ENCODE assay signal across 8 mouse cellular contexts in the genomic region with DNA sequence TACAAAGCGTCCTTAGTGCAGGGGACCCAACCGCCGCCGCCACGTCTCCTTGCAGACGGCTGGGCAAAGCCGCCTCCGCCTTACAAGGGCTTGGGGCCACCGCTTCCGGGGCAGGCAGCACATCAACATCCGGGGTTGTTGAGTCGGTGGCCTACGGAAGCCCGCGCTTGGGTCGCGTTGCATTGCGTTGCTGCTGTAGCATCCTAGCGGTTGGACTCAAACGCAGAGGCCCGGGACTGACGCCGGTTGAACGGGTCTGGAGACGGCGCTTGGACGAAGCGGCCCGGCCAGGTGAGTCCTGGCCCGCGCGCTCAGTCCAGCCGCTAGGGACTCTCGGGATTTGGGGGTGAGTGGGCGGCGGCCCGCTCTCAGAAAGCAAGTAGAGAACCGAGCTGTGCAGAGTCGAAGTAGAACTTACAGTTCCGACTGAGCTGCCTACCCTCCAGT. TPM values are rescaled to one million over a fixed set of nuclear protein-coding genes. Genes with fewer than 3 reads are reported as not detected.
DNase-seq lines count a peak whose midpoint lies in the region; ATAC-seq and TF ChIP-seq lines count a peak whose summit lies in the region.

A gene (minus strand): TSS at position 57 of the 447 bp plus-strand sequence.

- WGBS in forebrain, embryonic 11.5 days = under 1% methylated on average over 40 of the region's 40 CpGs
- 0% methylated on average over 40 of the region's 40 CpGs for WGBS in heart, embryonic 16.5 days
- under 1% methylated on average over 40 of the region's 40 CpGs for WGBS in liver, embryonic 15.5 days (ENCODE audit: insufficient replicate concordance)
- WGBS in neural tube, embryonic 12.5 days = under 1% methylated on average over 40 of the region's 40 CpGs

- peak; percentile 98 for ATAC-seq in forebrain, embryonic 11.5 days (replicated peaks; ENCODE audit: low FRiP score)
- ATAC-seq in heart, embryonic 16.5 days (replicated peaks; ENCODE audit: extremely low read depth, insufficient read depth, low FRiP score) = peak; percentile 98
- ATAC-seq in liver, embryonic 15.5 days (ENCODE audit: insufficient read depth) = peak; percentile 90
- peak; percentile 98 for ATAC-seq in neural tube, embryonic 12.5 days (ENCODE audit: low FRiP score, low read depth)

- no peaks in the 10 kb centered on the region for H3K27me3 ChIP-seq in CH12.LX (replicated peaks)
- no peaks in the 10 kb centered on the region for H3K27me3 ChIP-seq in forebrain, embryonic 11.5 days (ENCODE audit: control insufficient read depth, insufficient read depth, low read length)
- no peaks in the 10 kb centered on the region for H3K27me3 ChIP-seq in heart, embryonic 16.5 days (ENCODE audit: control insufficient read depth, insufficient read depth, low read length)
- no peaks in the 10 kb centered on the region for H3K27me3 ChIP-seq in liver, embryonic 15.5 days
- H3K27me3 ChIP-seq in neural tube, embryonic 12.5 days (replicated peaks) = no peaks in the 10 kb centered on the region

- H3K4me1 ChIP-seq in CH12.LX (ENCODE audit: control insufficient read depth in 1 of 2, insufficient read depth in 2 of 2) = peaks cover 0 to 19% of the 10 kb centered on the region in 2 experiments; a peak in 2 of 4 replicates
- 0 out of 2 replicates have a peak, but pooled peaks cover 4% of the 10 kb centered on the region for H3K4me1 ChIP-seq in forebrain, embryonic 11.5 days (replicated peaks; ENCODE audit: control insufficient read depth, insufficient read depth, low read length)
- peaks cover 7% of the 10 kb centered on the region for H3K4me1 ChIP-seq in heart, embryonic 16.5 days (ENCODE audit: control insufficient read depth, insufficient read depth, low read length)
- H3K4me1 ChIP-seq in liver, embryonic 15.5 days (replicated peaks) = peaks cover 16% of the 10 kb centered on the region
- peaks cover 7% of the 10 kb centered on the region for H3K4me1 ChIP-seq in neural tube, embryonic 12.5 days

- peak within 1 kb of the TSS; percentile 92 for H3K9ac ChIP-seq in CH12.LX (ENCODE audit: insufficient read depth, low read depth)
- H3K9ac ChIP-seq in forebrain, embryonic 11.5 days (ENCODE audit: low read length) = peak within 1 kb of the TSS; percentile 71
- H3K9ac ChIP-seq in heart, embryonic 16.5 days (ENCODE audit: low read length) = peak within 1 kb of the TSS; percentile 94
- H3K9ac ChIP-seq in liver, embryonic 15.5 days = peak within 1 kb of the TSS; percentile 93
- H3K9ac ChIP-seq in neural tube, embryonic 12.5 days = peak within 1 kb of the TSS; percentile 66

- H3K4me3 ChIP-seq in CH12.LX (replicated peaks in 1 of 3; ENCODE audit: low read depth in 2 of 3, low read length in 2 of 3, poor library complexity in 1 of 3) = peak within 1 kb of the TSS; percentile 68 to 93 (median 89)
- H3K4me3 ChIP-seq in forebrain, embryonic 11.5 days (ENCODE audit: low read depth, low read length) = peak within 1 kb of the TSS; percentile 76
- H3K4me3 ChIP-seq in heart, embryonic 16.5 days (ENCODE audit: low read length) = peak within 1 kb of the TSS; percentile 95
- peak within 1 kb of the TSS; percentile 94 for H3K4me3 ChIP-seq in liver, embryonic 15.5 days (replicated peaks)
- peak within 1 kb of the TSS; percentile 53 for H3K4me3 ChIP-seq in neural tube, embryonic 12.5 days

- TF ChIP-seq CTCF in CH12.LX (conservative IDR thresholded peaks at IDR 0.05 in 1 of 2, IDR thresholded peaks at IDR 0.05 in 1 of 2; ENCODE audit: low read depth in 2 of 2, low read length in 2 of 2) = no peak

- dilution Hi-C loops in CH12.LX (cut with MboI; ENCODE audit: extremely low pct_ligation_motif_present, extremely low pct_unique_long_range_greater_than_20kb, low sequenced_read_pairs) = no loop called here

- H3K36me3 ChIP-seq in CH12.LX (replicated peaks in 1 of 2; ENCODE audit: control insufficient read depth in 1 of 2, insufficient read depth in 1 of 2, low read length in 1 of 2) = peaks cover 6 to 35% of the 10 kb centered on the region in 2 experiments
- H3K36me3 ChIP-seq in forebrain, embryonic 11.5 days (ENCODE audit: control insufficient read depth, insufficient read depth, low read length) = no peaks in the 10 kb centered on the region
- H3K36me3 ChIP-seq in heart, embryonic 16.5 days (ENCODE audit: control insufficient read depth, insufficient read depth) = peaks cover 12% of the 10 kb centered on the region
- peaks cover 22% of the 10 kb centered on the region for H3K36me3 ChIP-seq in liver, embryonic 15.5 days (replicated peaks)
- peaks cover 23% of the 10 kb centered on the region; the same call in 1 of the 2 replicates for H3K36me3 ChIP-seq in neural tube, embryonic 12.5 days

- TF ChIP-seq EP300 in CH12.LX (IDR thresholded peaks at IDR 0.05; ENCODE audit: low read length) = no peak

- H3K4me2 ChIP-seq in CH12.LX (ENCODE audit: insufficient read depth, low read depth, poor library complexity, severe bottlenecking) = peak within 1 kb of the TSS; percentile 97
- H3K4me2 ChIP-seq in forebrain, embryonic 11.5 days (ENCODE audit: low read depth, low read length, severe bottlenecking) = peak within 1 kb of the TSS; percentile 59
- H3K4me2 ChIP-seq in heart, embryonic 16.5 days (ENCODE audit: low read depth, low read length) = peak within 1 kb of the TSS; percentile 96
- peak within 1 kb of the TSS; percentile 66 for H3K4me2 ChIP-seq in liver, embryonic 15.5 days
- peak within 1 kb of the TSS; percentile 66 for H3K4me2 ChIP-seq in neural tube, embryonic 12.5 days (replicated peaks)

- TF ChIP-seq RAD21 in CH12.LX (IDR thresholded peaks at IDR 0.05; ENCODE audit: low read depth, low read length) = no peak; the same call in 1 of the 2 replicates

- peak; percentile 91 for DNase-seq in CH12.LX (ENCODE audit: extremely low read depth)
- peak; percentile 71 for DNase-seq in c-Kit-positive CD71-positive TER-119-negative erythroid progenitor cells, embryonic 14.5 days (ENCODE audit: low read depth)
- DNase-seq in forebrain, embryonic 11.5 days (ENCODE audit: low spot score) = peak; percentile 93
- DNase-seq in kidney, postnatal 36 days = peak; percentile 91 to 92
- peak; percentile 94 for DNase-seq in telencephalon, adult 2 months (ENCODE audit: low read depth, low spot score)

- in situ Hi-C loops in CH12.LX (cut with MboI; ENCODE audit: low pct_ligation_motif_present, low pct_unique_long_range_greater_than_20kb, low sequenced_read_pairs) = no loop called here

- TF ChIP-seq POLR2A in CH12.LX (IDR thresholded peaks at IDR 0.05; ENCODE audit: low read depth, low read length) = peak; percentile 88

- no peaks in the 10 kb centered on the region for H3K9me3 ChIP-seq in CH12.LX (replicated peaks; ENCODE audit: low read length)
- H3K9me3 ChIP-seq in forebrain, embryonic 11.5 days (ENCODE audit: control insufficient read depth, low read length) = no peaks in the 10 kb centered on the region; the same call in 1 of the 2 replicates
- H3K9me3 ChIP-seq in heart, embryonic 16.5 days (replicated peaks; ENCODE audit: control insufficient read depth, low read length) = 0 out of 2 replicates have a peak, but pooled peaks cover 3% of the 10 kb centered on the region
- no peaks in the 10 kb centered on the region for H3K9me3 ChIP-seq in liver, embryonic 15.5 days (replicated peaks)
- H3K9me3 ChIP-seq in neural tube, embryonic 12.5 days = peaks cover 5% of the 10 kb centered on the region; the same call in 1 of the 2 replicates

- H3K79me2 ChIP-seq in CH12.LX (replicated peaks; ENCODE audit: control insufficient read depth, extremely low read depth, insufficient read depth, poor library complexity, severe bottlenecking) = peaks cover 16% of the 10 kb centered on the region

- peak within 1 kb of the TSS; percentile 44 for H3K27ac ChIP-seq in CH12.LX (ENCODE audit: insufficient read depth, low read depth)
- H3K27ac ChIP-seq in forebrain, embryonic 11.5 days (ENCODE audit: low read depth, low read length) = no peak within 1 kb of the TSS
- H3K27ac ChIP-seq in heart, embryonic 16.5 days (ENCODE audit: low read length) = peak within 1 kb of the TSS; percentile 90
- H3K27ac ChIP-seq in liver, embryonic 15.5 days (replicated peaks) = peak within 1 kb of the TSS; percentile 95
- 0 out of 2 replicates have a peak within 1 kb of the TSS, but pooled peaks have one; percentile 43 for H3K27ac ChIP-seq in neural tube, embryonic 12.5 days

TF ChIP-seq in CH12.LX, 34 proteins besides CTCF, POLR2A, EP300 and RAD21 (continues in another document):
- TF ChIP-seq RCOR1 (conservative IDR thresholded peaks at IDR 0.05; ENCODE audit: low read depth, low read length) (no peak; the same call in 1 of the 2 replicates), KAT2A (IDR thresholded peaks at IDR 0.05; ENCODE audit: insufficient replicate concordance, low read length) (peak; percentile 95; the same call in 1 of the 2 replicates), MAZ (IDR thresholded peaks at IDR 0.05; ENCODE audit: low read depth, low read length) (peak; percentile 62; the same call in 1 of the 2 replicates), POLR2AphosphoS2 (IDR thresholded peaks at IDR 0.05; ENCODE audit: low read depth, low read length) (peak; percentile 83; the same call in 1 of the 2 replicates), MEF2A (IDR thresholded peaks at IDR 0.05; ENCODE audit: borderline replicate concordance, low read depth, low read length) (peak; percentile 62), NRF1 (IDR thresholded peaks at IDR 0.05; ENCODE audit: low read depth, low read length) (peak; percentile 48), MXI1 (IDR thresholded peaks at IDR 0.05; ENCODE audit: low read depth, low read length) (peak; percentile 91), MAX (IDR thresholded peaks at IDR 0.05; ENCODE audit: low read length) (peak; percentile 78), USF2 (conservative IDR thresholded peaks at IDR 0.05; ENCODE audit: low read depth, low read length) (no peak), TBP (conservative IDR thresholded peaks at IDR 0.05; ENCODE audit: low read depth, low read length) (peak; percentile 51; the same call in 1 of the 2 replicates), CHD2 (IDR thresholded peaks at IDR 0.05; ENCODE audit: low read length) (peak; percentile 91), IRF4 (IDR thresholded peaks at IDR 0.05; ENCODE audit: low read depth, low read length) (peak; percentile 39), SIN3A (IDR thresholded peaks at IDR 0.05; ENCODE audit: low read length) (peak; percentile 99), UBTF (IDR thresholded peaks at IDR 0.05; ENCODE audit: low read depth, low read length) (0 out of 2 replicates have a peak, but pooled peaks have one; percentile 51), ZMIZ1 (IDR thresholded peaks at IDR 0.05; ENCODE audit: low read depth, low read length) (peak; percentile 92), ELF1 (IDR thresholded peaks at IDR 0.05; ENCODE audit: low read depth, low read length) (peak; percentile 92)

RNA-seq across cellular contexts. Expression of the gene that starts here (rescaled TPM):
- total RNA-seq in CH12.LX (2012; rRNA removed) (11.7 and 16.7 TPM in 2 replicates), CH12.LX (2014; rRNA removed) (24.5 and 27.9 TPM in 2 replicates)
- 49.6 and 52.3 TPM in 2 replicates for polyA plus RNA-seq in CH12.LX (2012; ENCODE audit: insufficient read length, low read depth)
- polyA plus RNA-seq in forebrain, embryonic 11.5 days (2014; fragmentation: Nextera tagmentation; extraction: Ambion mirVana) = 9.0 TPM in 2 replicates
- polyA plus RNA-seq in heart, embryonic 16.5 days (2015; fragmentation: Nextera tagmentation; extraction: Ambion mirVana) = 8.9 and 9.6 TPM in 2 replicates
- 5.9 and 7.2 TPM in 2 replicates for polyA plus RNA-seq in liver, embryonic 15.5 days (2015; fragmentation: Nextera tagmentation; extraction: Ambion mirVana)
- polyA plus RNA-seq in neural tube, embryonic 12.5 days (2016; fragmentation: Nextera tagmentation; extraction: Ambion mirVana) = 10.7 TPM in 2 replicates
